ENCODE assay signal across 8 mouse cellular contexts in the genomic region with DNA sequence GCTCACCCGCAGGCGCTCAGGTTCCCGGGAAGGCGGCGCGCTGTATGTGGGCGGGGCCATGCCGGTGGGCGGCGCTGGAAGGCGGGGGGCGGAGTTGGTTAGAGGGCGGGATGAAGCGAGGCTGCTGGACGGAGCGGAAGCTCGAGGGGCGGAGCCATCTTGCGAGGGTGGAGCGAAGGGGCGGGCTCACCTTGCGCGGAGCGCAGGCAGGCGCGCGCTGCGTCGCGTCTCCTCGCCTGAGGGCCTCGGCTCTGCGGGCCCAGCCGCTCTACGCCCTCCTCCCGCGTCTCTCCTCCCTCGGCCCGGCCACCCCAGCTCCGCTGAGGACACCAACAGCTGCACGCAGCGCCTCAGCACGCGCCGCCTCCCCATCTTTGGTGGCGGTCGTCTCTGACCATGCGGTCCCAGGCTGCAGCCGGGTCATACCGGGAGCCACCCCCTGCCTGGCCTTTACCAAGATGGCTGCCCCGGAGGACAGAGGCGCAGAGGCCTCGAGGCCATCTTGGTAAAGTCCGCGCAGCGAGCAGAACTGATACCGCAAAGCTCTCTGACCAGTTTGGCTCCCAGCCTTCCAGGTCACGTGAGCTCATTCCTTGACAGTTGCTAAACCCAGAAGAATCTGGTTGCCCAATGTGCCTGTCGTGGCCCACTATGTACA. TPM values are rescaled to one million over a fixed set of nuclear protein-coding genes. Genes with fewer than 3 reads are reported as not detected.
DNase-seq lines count a peak whose midpoint lies in the region; ATAC-seq and TF ChIP-seq lines count a peak whose summit lies in the region.

A gene (minus strand): TSS at position 46 of the 658 bp plus-strand sequence.

- DNase-seq in gastrocnemius, adult 8-10 months (ENCODE audit: low spot score in 2 of 2): peak; percentile 98
- DNase-seq in hindlimb bud, embryonic 11.5 days (ENCODE audit: extremely low spot score, low read depth, low spot score): peak; percentile 85
- peak; percentile 97 to 98 for DNase-seq in left cerebral cortex, adult 8-10 months (ENCODE audit: low spot score in 2 of 2)
- peak; percentile 98 to 99 for DNase-seq in right cerebral cortex, postnatal 10 days (ENCODE audit: low spot score in 2 of 2)
- peak; percentile 99 for DNase-seq in urinary bladder, postnatal 25 days (ENCODE audit: low spot score)

- H3K4me1 ChIP-seq in cortical plate, adult 2 months (ENCODE audit: control insufficient read depth, insufficient read depth, low read length): no peaks in the 10 kb centered on the region
- peaks cover 21% of the 10 kb centered on the region for H3K4me1 ChIP-seq in megakaryocyte, embryonic 14.5 days

- H3K4me3 ChIP-seq in cortical plate, adult 2 months (ENCODE audit: insufficient read depth, low read length): peak within 1 kb of the TSS; percentile 57
- H3K4me3 ChIP-seq in megakaryocyte, embryonic 14.5 days (replicated peaks): peak within 1 kb of the TSS; percentile 98

- H3K36me3 ChIP-seq in megakaryocyte, embryonic 14.5 days (replicated peaks; ENCODE audit: low read length): no peaks in the 10 kb centered on the region

- peak within 1 kb of the TSS; percentile 98 for H3K27ac ChIP-seq in cortical plate, adult 2 months (ENCODE audit: insufficient read depth, low read length)

- peak; percentile 96 for ATAC-seq in activated CD4-positive, CD25-positive, alpha-beta regulatory T cell, adult 4 months

- no peaks in the 10 kb centered on the region for H3K27me3 ChIP-seq in megakaryocyte, embryonic 14.5 days (replicated peaks)

- peaks cover 2% of the 10 kb centered on the region; the same call in 1 of the 2 replicates for H3K9me3 ChIP-seq in megakaryocyte, embryonic 14.5 days

- TF ChIP-seq CTCF in cortical plate, adult 2 months (IDR thresholded peaks at IDR 0.05; ENCODE audit: extremely low read depth, insufficient read depth, low read length): no peak

- TF ChIP-seq POLR2A in cortical plate, adult 2 months (IDR thresholded peaks at IDR 0.05; ENCODE audit: extremely low read depth, insufficient read depth, low read length): peak; percentile 95

RNA-seq across cellular contexts. Expression of the gene that starts here (rescaled TPM):
- polyA plus RNA-seq in activated CD4-positive, CD25-positive, alpha-beta regulatory T cell, adult 4 months (2017; shearing (Covaris generic)): 1 to 10 TPM; 2.4 to 4.3 TPM
- polyA plus RNA-seq in cortical plate, adult 2 months (2012; rRNA removed): 9.5 and 10.2 TPM in 2 replicates
- 10 to 100 TPM in 2 of 4 experiments, 1 to 10 TPM in 2; 8.3 to 10.4 (median 9.4) TPM for total RNA-seq in gastrocnemius, adult 8-10 months (2022)
- total RNA-seq in left cerebral cortex, adult 8-10 months (2022): 10 to 100 TPM; 11.6 to 13.2 (median 12.2) TPM
- polyA plus RNA-seq in megakaryocyte, embryonic 14.5 days (2012; ENCODE audit: insufficient read depth, low replicate concordance): 0.17 and 0.44 TPM in 2 replicates

Comparison
In these comparisons a context has a peak if more than half of its experiments do, and no peak if none do; other contexts are left out.
1. Peak in every context shown above with its lines: DNase-seq, ATAC-seq, H3K4me3 ChIP-seq and H3K27ac ChIP-seq.